In genomic region chr5:112029955-112030354, GRCm38 (mm10) we compare ENCODE assay signal across 11 mouse cellular contexts.
DNase-seq lines count a peak whose midpoint lies in the region; ATAC-seq lines count a peak whose summit lies in the region.
"Had no signal": no experiment of that assay in that cellular context is flagged by ENCODE, and none has a peak within 500 bp of the region (broad histone marks: within the 10 kb centered on the region; RNA-seq: fewer than 3 reads in every experiment).

No protein-coding gene starts in this region.

- ATAC-seq in forebrain, embryonic 11.5 days (replicated peaks; ENCODE audit: low FRiP score) = no peak
- peak; percentile 60 for ATAC-seq in neural tube, embryonic 15.5 days (ENCODE audit: low FRiP score)

- H3K27ac ChIP-seq in forebrain, embryonic 11.5 days (ENCODE audit: low read depth, low read length) = no peak overlapping the region
- 0 out of 2 replicates have a peak overlapping the region, but pooled peaks have one; percentile 5 for H3K27ac ChIP-seq in hindbrain, embryonic 10.5 days
- peak overlapping the region; percentile 3 for H3K27ac ChIP-seq in neural tube, embryonic 15.5 days (replicated peaks)

- DNase-seq in forebrain, embryonic 11.5 days (ENCODE audit: low spot score) = peak; percentile 71
- DNase-seq in hindbrain, embryonic 10.5 days (ENCODE audit: low spot score) = peak; percentile 59
- peak; percentile 67 to 71 for DNase-seq in left cerebral cortex, postnatal 25 days (ENCODE audit: low spot score in 2 of 2)
- DNase-seq in spleen, postnatal 36 days (ENCODE audit: low spot score in 2 of 2) = no peak
- DNase-seq in cerebellum, adult 8-10 months = no peak
- no peak for DNase-seq in adrenal gland, postnatal 14 days
- DNase-seq in urinary bladder, postnatal 36 days (ENCODE audit: low spot score in 2 of 2) = no peak
- DNase-seq: heart, postnatal 10 days; kidney, postnatal 36 days; lung, embryonic 14.5 days had no signal

- no peak overlapping the region for H3K4me2 ChIP-seq in forebrain, embryonic 11.5 days (ENCODE audit: low read depth, low read length, severe bottlenecking)
- no peak overlapping the region for H3K4me2 ChIP-seq in neural tube, embryonic 15.5 days
- H3K4me2 ChIP-seq: lung, embryonic 14.5 days had no signal

- intact Hi-C loops in left cerebral cortex, postnatal 25 days (cut with DNase I) = no loop called here

- H3K36me3 ChIP-seq in forebrain, embryonic 11.5 days (ENCODE audit: control insufficient read depth, insufficient read depth, low read length) = no peaks in the 10 kb centered on the region
- no peaks in the 10 kb centered on the region for H3K36me3 ChIP-seq in hindbrain, embryonic 10.5 days
- no peaks in the 10 kb centered on the region for H3K36me3 ChIP-seq in neural tube, embryonic 15.5 days

- H3K9me3 ChIP-seq in forebrain, embryonic 11.5 days (ENCODE audit: control insufficient read depth, low read length) = no peaks in the 10 kb centered on the region
- H3K9me3 ChIP-seq in hindbrain, embryonic 10.5 days = no peaks in the 10 kb centered on the region
- H3K9me3 ChIP-seq in neural tube, embryonic 15.5 days (replicated peaks) = no peaks in the 10 kb centered on the region

- H3K4me1 ChIP-seq in forebrain, embryonic 11.5 days (replicated peaks; ENCODE audit: control insufficient read depth, insufficient read depth, low read length) = peaks cover 7% of the 10 kb centered on the region
- H3K4me1 ChIP-seq in hindbrain, embryonic 10.5 days (replicated peaks) = peaks cover 21% of the 10 kb centered on the region
- peaks cover 11% of the 10 kb centered on the region for H3K4me1 ChIP-seq in neural tube, embryonic 15.5 days

- no peak overlapping the region for H3K4me3 ChIP-seq in forebrain, embryonic 11.5 days (ENCODE audit: low read depth, low read length)
- no peak overlapping the region for H3K4me3 ChIP-seq in hindbrain, embryonic 10.5 days
- H3K4me3 ChIP-seq in neural tube, embryonic 15.5 days (replicated peaks) = no peak overlapping the region

- H3K27me3 ChIP-seq in forebrain, embryonic 11.5 days (ENCODE audit: control insufficient read depth, insufficient read depth, low read length) = no peaks in the 10 kb centered on the region
- peaks cover 3% of the 10 kb centered on the region; the same call in 1 of the 2 replicates for H3K27me3 ChIP-seq in hindbrain, embryonic 10.5 days (ENCODE audit: insufficient read depth, poor library complexity, severe bottlenecking)
- peaks cover 7% of the 10 kb centered on the region for H3K27me3 ChIP-seq in neural tube, embryonic 15.5 days (replicated peaks)

- WGBS in forebrain, embryonic 11.5 days = 36% methylated on average over 11 of the region's 11 CpGs
- 26% methylated on average over 11 of the region's 11 CpGs for WGBS in hindbrain, embryonic 10.5 days
- 21% methylated on average over 11 of the region's 11 CpGs for WGBS in neural tube, embryonic 15.5 days

- peak overlapping the region; percentile 23; the same call in 1 of the 2 replicates for H3K9ac ChIP-seq in forebrain, embryonic 11.5 days (ENCODE audit: low read length)
- H3K9ac ChIP-seq in neural tube, embryonic 15.5 days (replicated peaks) = no peak overlapping the region
- H3K9ac ChIP-seq: lung, embryonic 14.5 days had no signal

Comparison
In these comparisons a context has a peak if more than half of its experiments do, and no peak if none do; other contexts are left out.
1. DNase-seq: peak in forebrain, embryonic 11.5 days (single experiment), hindbrain, embryonic 10.5 days (single experiment) and left cerebral cortex, postnatal 25 days (2 of 2); none in spleen, postnatal 36 days (0 of 2), cerebellum, adult 8-10 months (single experiment), adrenal gland, postnatal 14 days (single experiment) and urinary bladder, postnatal 36 days (0 of 2).